Mouse (Mus musculus) layer of hippocampus, postnatal 10 days (tissue): ENCODE results near the gene Hs6st2. TPM values are rescaled to one million over a fixed set of nuclear protein-coding genes. Genes with fewer than 3 reads are reported as not detected.

Experiments used
- DNase-seq, 2 experiments: peaks; one replicate each; pipeline ENCODE4 v3.0.0; 2021; ENCODE audit warnings: low spot score in 2 of 2
- long read RNA-seq: library from polyadenylated mRNA; stranded (forward); transcript quantifications from one replicate; pipeline ENCODE4 v2.0.0, GENCODE M21; 2023
- total RNA-seq, 2 experiments: library from RNA; stranded (reverse); gene quantifications; 2 replicates each; pipeline ENCODE4 v1.2.3; 2021

Hs6st2 gene
- total RNA-seq: 10 to 100 TPM; 50.2 to 56.8 TPM
- long read RNA-seq, partial matches to known transcripts: 1 of 4 reads
- long read RNA-seq, other reads (novel, unspliced or antisense): 3 of 4 reads

GRCm38 (mm10) chrX:51681756-51682155 lies at the start of gene Hs6st2:
Hs6st2 (minus strand) TSS chrX:51681856.
- no peak for DNase-seq

- DNase-seq: no peak
These were observed 32.6 kb upstream of the Hs6st2 start for GRCm38 (mm10) chrX:51714086-51714745.

- DNase-seq: no peak
These were observed 31.3 kb upstream of the Hs6st2 start for GRCm38 (mm10) chrX:51712996-51713395.

GRCm38 (mm10) chrX:51702823-51703222 lies 21.2 kb upstream of the Hs6st2 start:
- DNase-seq: no peak

- DNase-seq: no peak
These were observed 17.4 kb upstream of the Hs6st2 start for GRCm38 (mm10) chrX:51699079-51699478.

- DNase-seq: no peak
These were observed 4.6 kb upstream of the Hs6st2 start for GRCm38 (mm10) chrX:51686048-51686949.

- DNase-seq: no peak
These were observed 2.8 kb upstream of the Hs6st2 start for GRCm38 (mm10) chrX:51684336-51685056.

- DNase-seq: peak; percentile 9 to 30
These were observed 437 bp downstream of the Hs6st2 start for GRCm38 (mm10) chrX:51681170-51681667.

- DNase-seq: peak; percentile 32 to 47
These were observed 1.1 kb downstream of the Hs6st2 start for GRCm38 (mm10) chrX:51680428-51681169.

GRCm38 (mm10) chrX:51679601-51680427 lies 1.8 kb downstream of the Hs6st2 start:
- DNase-seq: peak; percentile 7 to 33

GRCm38 (mm10) chrX:51658236-51658635 lies 23.4 kb downstream of the Hs6st2 start:
- DNase-seq: no peak

GRCm38 (mm10) chrX:51642661-51643257 lies 38.9 kb downstream of the Hs6st2 start:
- DNase-seq: no peak

GRCm38 (mm10) chrX:51635756-51636155 lies 45.9 kb downstream of the Hs6st2 start:
- DNase-seq: no peak

- no peak for DNase-seq
These were observed 50.3 kb downstream of the Hs6st2 start for GRCm38 (mm10) chrX:51631376-51631775.

- DNase-seq: no peak
These were observed 67.2 kb downstream of the Hs6st2 start for GRCm38 (mm10) chrX:51614384-51615004.

GRCm38 (mm10) chrX:51610743-51611142 lies 70.9 kb downstream of the Hs6st2 start:
- no peak for DNase-seq

GRCm38 (mm10) chrX:51606231-51606863 lies 75.3 kb downstream of the Hs6st2 start:
- DNase-seq: peak in 1 of 2 experiments; percentile 23

GRCm38 (mm10) chrX:51592751-51593150 lies 88.9 kb downstream of the Hs6st2 start:
- no peak for DNase-seq
